In genomic region chr13:47154866-47155265, GRCm38 (mm10) we compare ENCODE assay signal across 21 mouse cellular contexts. TPM values are rescaled to one million over a fixed set of nuclear protein-coding genes. Genes with fewer than 3 reads are reported as not detected.
DNase-seq lines count a peak whose midpoint lies in the region; ATAC-seq and TF ChIP-seq lines count a peak whose summit lies in the region.
"Had no signal": no experiment of that assay in that cellular context is flagged by ENCODE, and none has a peak within 500 bp of the region (broad histone marks: within the 10 kb centered on the region; RNA-seq: fewer than 3 reads in every experiment).

No protein-coding gene starts in this region.

- no peaks in the 10 kb centered on the region for H3K9me3 ChIP-seq in heart, postnatal 0 days (replicated peaks; ENCODE audit: control insufficient read depth, low read length)
- no peaks in the 10 kb centered on the region for H3K9me3 ChIP-seq in forebrain, embryonic 13.5 days (replicated peaks)
- H3K9me3 ChIP-seq: heart, embryonic 13.5 days; hindbrain, embryonic 15.5 days; midbrain, embryonic 12.5 days had no signal

- no peak for TF ChIP-seq CTCF in heart, postnatal 0 days (IDR thresholded peaks at IDR 0.05; ENCODE audit: low read depth)

- H3K27ac ChIP-seq in heart, postnatal 0 days (ENCODE audit: low read depth) = peak overlapping the region; percentile 40; the same call in 1 of the 2 replicates
- H3K27ac ChIP-seq in forebrain, embryonic 13.5 days = no peak overlapping the region
- H3K27ac ChIP-seq: heart, embryonic 13.5 days; hindbrain, embryonic 15.5 days; kidney, postnatal 0 days; midbrain, embryonic 12.5 days had no signal

- H3K9ac ChIP-seq in heart, postnatal 0 days (replicated peaks; ENCODE audit: low read depth, low read length) = no peak overlapping the region
- H3K9ac ChIP-seq in forebrain, embryonic 13.5 days = no peak overlapping the region
- H3K9ac ChIP-seq: heart, embryonic 13.5 days; hindbrain, embryonic 15.5 days; midbrain, embryonic 12.5 days had no signal

- no peak overlapping the region for H3K4me3 ChIP-seq in heart, postnatal 0 days (ENCODE audit: low read depth, low read length)
- H3K4me3 ChIP-seq in forebrain, embryonic 13.5 days = no peak overlapping the region
- H3K4me3 ChIP-seq: heart, embryonic 13.5 days; hindbrain, embryonic 15.5 days; midbrain, embryonic 12.5 days had no signal

- no peak for ATAC-seq in heart, postnatal 0 days (ENCODE audit: insufficient read depth, low read depth)
- ATAC-seq in forebrain, embryonic 13.5 days = no peak

- DNase-seq in heart, postnatal 0 days (ENCODE audit: low spot score) = no peak
- no peak for DNase-seq in heart, postnatal 4 days
- DNase-seq in Muller cell, postnatal 12 days (ENCODE audit: inconsistent ontology term) = peak; percentile 79
- DNase-seq in adipocyte (ENCODE audit: low spot score) = peak; percentile 53
- DNase-seq in retina, adult 2 months (ENCODE audit: low read depth, low spot score) = peak; percentile 40
- DNase-seq in T-cell, adult 2 months (ENCODE audit: low spot score) = no peak
- DNase-seq: adrenal gland, postnatal 14 days; cerebellum, adult 9-10 months; kidney, adult 2 months; liver; lung, adult 2 months; lung, postnatal 14 days; right cerebral cortex, adult 18-20 months; thymus, adult 18-20 months; thymus, postnatal 4 days had no signal

- H3K27me3 ChIP-seq in heart, postnatal 0 days (ENCODE audit: control insufficient read depth, insufficient read depth, low read length) = no peaks in the 10 kb centered on the region
- H3K27me3 ChIP-seq in forebrain, embryonic 13.5 days = no peaks in the 10 kb centered on the region
- H3K27me3 ChIP-seq: heart, embryonic 13.5 days; hindbrain, embryonic 15.5 days had no signal

- H3K4me2 ChIP-seq in heart, postnatal 0 days (ENCODE audit: low read depth, low read length) = no peak overlapping the region
- no peak overlapping the region for H3K4me2 ChIP-seq in forebrain, embryonic 13.5 days
- H3K4me2 ChIP-seq: heart, embryonic 13.5 days; hindbrain, embryonic 15.5 days; midbrain, embryonic 12.5 days had no signal

- no peak for TF ChIP-seq EP300 in heart, postnatal 0 days (IDR thresholded peaks at IDR 0.05; ENCODE audit: low read depth)

- WGBS in heart, postnatal 0 days = 74% methylated on average over 4 of the region's 4 CpGs
- 36% methylated on average over 4 of the region's 4 CpGs for WGBS in forebrain, embryonic 13.5 days

- no peaks in the 10 kb centered on the region for H3K36me3 ChIP-seq in heart, postnatal 0 days (replicated peaks; ENCODE audit: control insufficient read depth, insufficient read depth, low read length)
- no peaks in the 10 kb centered on the region for H3K36me3 ChIP-seq in forebrain, embryonic 13.5 days (ENCODE audit: poor library complexity, severe bottlenecking)
- H3K36me3 ChIP-seq: heart, embryonic 13.5 days; hindbrain, embryonic 15.5 days; midbrain, embryonic 12.5 days had no signal

- H3K4me1 ChIP-seq in heart, postnatal 0 days (ENCODE audit: control insufficient read depth, insufficient read depth) = no peaks in the 10 kb centered on the region
- H3K4me1 ChIP-seq in forebrain, embryonic 13.5 days = peaks cover 10% of the 10 kb centered on the region
- H3K4me1 ChIP-seq: heart, embryonic 13.5 days; hindbrain, embryonic 15.5 days; midbrain, embryonic 12.5 days had no signal

RNA-seq across cellular contexts. Expression of gene Rnf144b, which starts 32.4 kb away (rescaled TPM):
- total RNA-seq in heart, postnatal 0 days (2014; rRNA removed; ENCODE audit: low replicate concordance) = 5.5 and 6.3 TPM in 2 replicates
- polyA plus RNA-seq in heart, postnatal 0 days (2015; fragmentation: Nextera tagmentation; extraction: Ambion mirVana) = 1.7 and 2.1 TPM in 2 replicates
- total RNA-seq in heart, postnatal 4 days (2021) = 1 to 10 TPM; 7.3 to 8.1 TPM
- polyA plus RNA-seq in forebrain, embryonic 13.5 days (2015; fragmentation: Nextera tagmentation; extraction: Ambion mirVana) = 0.19 and 0.33 TPM in 2 replicates
- total RNA-seq: MEL had no signal

RNA-seq across cellular contexts. Expression of gene Dek, which starts 48.9 kb away (rescaled TPM):
- total RNA-seq in heart, postnatal 0 days (2014; rRNA removed; ENCODE audit: low replicate concordance) = 53.3 and 59.2 TPM in 2 replicates
- polyA plus RNA-seq in heart, postnatal 0 days (2015; fragmentation: Nextera tagmentation; extraction: Ambion mirVana) = 80.8 and 87.4 TPM in 2 replicates
- total RNA-seq in heart, postnatal 4 days (2021) = 10 to 100 TPM; 85.5 to 87.1 TPM
- polyA plus RNA-seq in forebrain, embryonic 13.5 days (2015; fragmentation: Nextera tagmentation; extraction: Ambion mirVana) = 336 and 341 TPM in 2 replicates

Comparison
In these comparisons a context has a peak if more than half of its experiments do, and no peak if none do; other contexts are left out.
1. DNase-seq: peak in Muller cell, postnatal 12 days (single experiment), adipocyte (single experiment) and retina, adult 2 months (single experiment); none in heart, postnatal 0 days (single experiment), heart, postnatal 4 days (single experiment) and T-cell, adult 2 months (single experiment).